Mouse (Mus musculus): ENCODE measurements around the gene Fam193a.

Gene Fam193a

DNA sequence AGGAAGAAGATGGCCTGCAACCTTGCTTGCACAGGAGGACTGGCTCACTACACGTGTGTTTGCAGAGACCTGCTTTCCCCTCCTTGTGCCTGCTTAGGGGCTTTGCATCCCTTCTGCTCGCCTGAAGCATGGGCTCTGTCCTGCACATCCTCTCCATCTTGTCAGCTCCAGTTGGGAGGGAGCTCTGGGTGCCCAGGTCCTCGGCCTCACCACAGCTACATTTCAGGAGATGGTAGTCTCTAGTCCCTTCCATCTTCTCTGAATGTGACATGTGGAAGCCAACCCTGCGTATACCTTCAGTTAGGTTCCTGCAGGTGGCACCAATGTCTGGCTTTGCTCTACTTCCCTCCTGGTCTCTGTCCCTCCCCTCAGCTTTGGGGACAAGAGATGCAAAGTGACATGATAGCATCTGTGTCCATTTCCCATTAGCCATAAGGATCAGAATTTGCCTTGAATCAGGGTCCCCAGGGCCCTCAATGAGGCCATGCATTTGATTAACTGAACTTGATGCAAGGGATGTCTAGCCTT lies 154.3 kb downstream of the Fam193a start:
- peak in 1 of 2 experiments; percentile 15 for DNase-seq

DNA sequence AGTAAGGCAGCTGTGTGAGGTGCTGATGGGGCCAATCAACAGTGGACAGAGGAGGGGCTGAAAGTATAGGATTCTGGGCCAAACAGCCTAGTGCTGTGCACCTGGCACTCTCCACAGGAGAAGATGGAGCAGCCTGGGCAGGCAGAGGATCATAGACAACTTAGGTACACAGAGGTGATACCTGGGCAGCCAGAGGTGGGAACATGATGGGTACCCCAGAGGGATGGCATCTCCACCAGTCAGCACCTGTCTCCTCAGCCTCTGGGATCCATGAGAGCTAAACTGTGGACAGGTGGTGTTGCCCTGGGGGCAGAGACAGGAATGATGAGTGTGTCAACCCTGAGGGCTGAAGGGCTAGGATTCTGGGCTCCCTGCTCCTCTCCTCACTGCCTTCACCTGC lies 154.8 kb downstream of the Fam193a start:
- no peak for DNase-seq

DNA sequence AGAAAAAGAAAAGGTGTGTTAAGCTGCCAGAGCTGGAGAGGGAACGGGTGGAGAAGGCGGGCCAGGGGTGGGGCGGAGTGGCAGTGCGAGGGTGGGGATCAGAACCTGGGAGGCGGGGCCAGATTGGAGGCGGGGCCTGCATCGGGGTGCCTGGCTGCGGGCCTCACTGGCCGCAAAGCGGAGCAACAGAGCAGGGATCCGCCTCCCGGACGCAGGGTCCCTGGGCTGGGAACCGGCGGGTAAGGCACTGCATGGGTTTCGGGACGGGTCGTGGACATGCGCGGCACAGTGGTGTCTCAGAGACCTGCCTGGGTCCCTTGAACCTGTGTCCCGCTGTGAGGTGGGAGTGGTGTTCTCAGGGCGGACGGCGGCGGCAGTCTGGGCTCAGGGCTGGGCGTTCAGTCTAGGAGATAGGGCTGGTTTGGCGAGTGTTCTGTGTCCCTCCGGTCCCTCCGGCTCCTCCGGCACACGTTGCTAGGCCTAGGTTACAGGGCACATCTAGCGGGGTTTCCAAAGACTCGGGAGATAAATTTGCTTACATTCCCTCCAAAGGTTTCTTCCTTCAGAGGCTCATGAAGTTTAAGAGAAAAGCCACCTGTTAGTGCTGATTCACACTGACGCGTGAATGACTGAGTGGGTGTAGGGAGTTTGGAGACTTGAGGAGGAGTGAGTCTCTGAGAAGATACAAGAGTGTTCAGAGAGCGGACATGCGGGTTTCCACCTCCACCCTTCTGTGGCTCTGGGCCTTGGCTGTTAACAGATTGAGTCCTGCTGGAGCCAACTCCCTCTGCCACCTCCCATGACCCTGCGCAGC lies 156.1 kb downstream of the Fam193a start, which contains the start of gene Sh3bp2:
TSS of gene Sh3bp2 (plus strand) at position 176 of the 814 bp plus-strand sequence.
- DNase-seq = peak; percentile 89 to 95

DNA sequence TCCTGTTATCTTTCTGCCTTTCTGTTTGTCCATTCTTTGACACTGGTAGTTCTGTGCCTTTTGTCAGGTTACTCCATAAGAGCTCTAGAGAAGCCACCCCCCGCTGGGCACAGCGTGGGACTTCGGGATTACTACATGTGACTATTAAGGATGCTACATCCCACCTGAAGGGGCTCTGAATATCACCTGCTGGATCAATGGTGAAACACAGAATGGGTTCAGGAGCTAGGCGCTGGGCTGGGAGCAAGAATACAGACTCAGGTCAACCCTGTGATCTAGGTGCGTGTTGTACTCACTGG lies 156.7 kb downstream of the Fam193a start:
- DNase-seq = peak in 1 of 2 experiments; percentile 34

DNA sequence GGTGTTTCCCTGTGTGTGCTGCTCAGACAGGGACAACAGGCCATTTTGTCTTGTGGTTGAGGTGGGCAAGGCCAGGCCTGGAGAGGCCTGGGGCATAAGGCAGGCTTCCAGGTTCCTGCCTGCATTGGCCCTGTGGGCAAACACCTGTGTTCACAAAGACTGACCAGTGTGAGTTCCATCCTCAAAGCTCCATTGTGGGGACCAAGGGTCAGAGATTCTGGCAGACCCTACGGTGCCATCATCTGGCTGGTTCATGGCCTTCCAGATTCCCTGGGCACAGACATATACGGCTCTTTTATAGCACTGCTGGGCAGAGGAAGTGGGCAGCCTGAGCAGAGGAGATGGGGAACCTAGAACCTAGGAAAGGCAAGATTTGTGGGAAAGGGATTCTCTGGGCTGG lies 157.6 kb downstream of the Fam193a start:
- no peak for DNase-seq

DNA sequence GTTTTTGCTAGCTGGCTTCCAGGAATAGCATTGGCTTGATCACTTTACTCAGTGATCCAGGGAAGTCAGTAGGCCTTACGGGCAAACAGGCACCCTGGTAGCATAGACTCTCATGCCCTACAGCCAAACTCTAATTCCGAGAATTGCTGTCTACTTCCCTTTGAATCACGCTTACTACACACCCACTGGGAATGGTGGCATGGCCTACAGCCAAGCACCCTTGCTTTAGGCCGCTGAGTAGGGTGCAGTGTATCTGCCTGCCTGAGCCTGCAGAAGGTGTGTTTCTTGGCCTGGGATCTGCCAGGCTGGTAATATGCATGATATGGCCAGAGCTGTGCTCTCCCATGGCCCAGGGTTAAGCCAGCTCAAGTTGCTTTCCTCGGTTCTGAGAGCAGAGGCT lies 159.0 kb downstream of the Fam193a start:
- no peak for DNase-seq

DNA sequence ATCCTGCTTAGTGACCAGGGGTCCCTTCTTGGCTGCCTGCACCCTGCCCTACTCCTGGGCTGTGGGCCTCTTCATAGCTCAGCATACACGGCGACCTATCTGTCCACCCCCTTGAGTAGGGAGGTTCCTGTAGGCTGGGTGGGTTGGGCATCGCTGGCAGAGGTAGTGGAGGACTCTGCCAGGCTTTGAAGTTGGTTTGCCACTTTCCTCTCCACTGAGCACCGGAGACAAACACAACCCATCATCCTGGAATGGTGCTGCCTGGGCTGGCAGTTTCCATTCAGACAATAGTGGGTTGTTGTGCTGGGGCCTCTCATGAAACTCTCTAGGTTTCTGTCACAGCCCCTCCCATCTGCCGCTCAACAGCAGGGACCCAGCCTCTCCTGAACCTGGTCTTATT lies 160.4 kb downstream of the Fam193a start:
- peak; percentile 26 to 28 for DNase-seq

DNA sequence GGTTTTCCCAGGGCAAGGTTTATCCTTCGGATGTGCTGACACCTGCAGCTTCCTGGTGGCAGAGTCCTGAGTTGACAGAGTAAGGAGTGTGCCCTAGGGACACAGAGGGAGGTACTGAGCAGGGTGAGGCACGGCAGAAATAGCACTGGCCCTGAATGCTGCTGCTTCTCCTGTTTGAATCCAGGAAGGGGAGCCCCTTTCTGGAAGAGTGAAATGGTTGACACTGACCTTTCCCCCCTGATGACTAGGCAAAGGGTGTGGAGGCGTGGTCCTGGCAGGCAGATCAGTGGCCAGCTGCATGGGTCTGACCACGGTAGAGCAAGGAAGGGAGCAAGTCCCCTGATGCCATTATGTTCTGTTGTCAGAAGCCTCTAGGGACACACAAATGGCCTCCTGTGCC lies 161.0 kb downstream of the Fam193a start:
- no peak for DNase-seq

DNA sequence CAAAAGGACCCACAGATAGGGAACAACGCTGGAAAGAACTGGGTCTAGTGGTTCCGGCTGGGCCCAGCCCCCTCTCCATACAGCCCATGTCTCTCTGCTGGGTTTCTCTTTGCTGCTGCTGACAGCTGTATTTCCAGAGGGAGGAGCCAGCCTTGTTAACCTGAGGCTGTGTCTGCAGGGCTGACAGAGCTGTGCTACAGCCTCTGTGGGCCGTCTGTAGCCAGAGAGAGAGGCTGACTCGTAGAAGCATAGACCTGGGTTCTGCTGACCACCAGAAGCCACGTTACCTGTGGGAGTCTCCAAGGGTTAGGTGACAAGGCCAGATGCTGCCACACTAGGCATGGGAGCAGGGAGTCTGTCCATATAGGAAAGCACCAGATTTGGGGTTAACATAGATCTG lies 163.3 kb downstream of the Fam193a start:
- no peak for DNase-seq

DNA sequence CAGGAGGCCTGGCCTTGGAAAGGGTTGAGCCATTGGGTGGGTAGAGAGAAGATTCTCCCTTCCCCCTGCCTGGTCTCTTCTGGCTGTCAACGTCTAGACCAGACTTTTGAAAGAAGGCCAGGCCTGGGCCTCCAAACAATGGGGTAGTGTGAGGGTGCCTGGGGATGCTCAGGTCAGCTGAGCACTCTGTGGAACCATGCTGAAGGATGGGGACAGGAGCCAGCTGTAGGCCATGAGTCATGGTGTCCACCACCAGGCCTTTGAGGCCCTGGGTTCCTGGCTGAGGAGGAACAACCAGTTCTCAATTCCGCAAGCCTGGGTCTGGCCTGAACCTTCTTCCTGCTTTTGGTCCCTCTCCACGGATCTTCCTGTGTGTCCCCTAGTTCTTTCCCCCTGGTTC lies 164.1 kb downstream of the Fam193a start:
- DNase-seq = peak in 1 of 2 experiments; percentile 31

DNA sequence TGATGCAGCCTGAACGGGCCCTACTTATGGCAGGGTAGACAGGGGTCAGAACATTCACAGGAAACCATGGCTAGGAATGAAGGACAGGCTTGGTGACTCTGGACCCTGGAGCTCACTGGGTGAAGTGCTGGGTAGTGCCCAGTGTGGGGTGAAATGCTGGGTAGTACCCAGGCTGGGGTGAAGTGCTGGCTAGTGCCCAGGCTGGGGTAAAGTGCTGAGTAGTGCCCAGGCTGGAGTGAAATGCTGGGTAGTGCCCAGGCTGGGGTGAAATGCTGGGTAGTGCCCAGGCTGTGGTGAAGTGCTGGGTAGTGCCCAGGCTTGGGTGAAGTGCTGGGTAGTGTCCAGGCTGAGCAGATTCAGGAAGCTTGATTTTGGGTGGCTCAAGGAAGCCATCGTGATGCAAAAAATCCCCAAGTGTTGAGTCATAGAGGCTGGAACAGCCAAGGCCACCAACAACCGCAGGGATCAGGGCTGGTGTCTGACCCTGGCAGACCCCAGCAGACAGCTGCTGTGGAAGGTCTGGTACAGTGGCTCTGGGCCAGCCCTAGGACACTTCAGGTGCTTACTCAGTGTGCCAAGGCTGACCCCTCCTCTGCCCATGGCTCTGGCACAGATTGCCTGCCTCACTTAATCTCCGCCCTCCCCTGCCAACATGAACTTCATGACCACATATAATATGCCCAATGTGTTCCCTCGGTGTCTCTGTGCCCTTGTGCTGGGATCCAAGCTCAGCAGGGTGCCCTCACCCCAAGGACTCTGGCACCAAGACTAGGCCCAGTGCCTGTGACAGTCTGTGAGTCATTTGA lies 165.2 kb downstream of the Fam193a start:
- DNase-seq = peak; percentile 58 to 70

DNA sequence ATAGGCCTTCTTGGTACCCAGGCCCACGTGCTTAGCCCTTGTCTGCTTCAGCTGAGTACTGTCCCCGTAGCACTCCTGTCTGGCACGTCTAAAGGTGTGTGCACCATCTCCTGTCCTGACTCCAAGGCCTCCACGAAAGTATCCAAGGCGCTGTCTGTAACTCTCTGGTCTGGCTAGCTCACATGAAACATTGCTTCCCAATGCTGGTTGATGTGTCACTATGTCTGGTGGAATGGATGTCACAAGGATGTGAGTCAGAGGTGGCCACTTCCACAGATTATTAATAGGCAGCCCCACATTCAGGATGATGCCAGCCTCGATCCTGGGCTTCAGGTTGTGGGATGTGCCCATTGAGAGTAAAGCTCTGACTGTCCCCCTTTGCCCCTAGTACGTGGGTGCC lies 166.1 kb downstream of the Fam193a start:
- DNase-seq = no peak
